Mouse (Mus musculus): ENCODE data around the gene Pno1.
A peak's percentile ranks its signal among the peaks of the same experiment; 100 is the strongest.

Gene Pno1

GRCm38 (mm10) chr11:17176638-17177037 lies 34.7 kb downstream of the Pno1 start:
- no peak for DNase-seq (ENCODE audit: low spot score)

- DNase-seq (ENCODE audit: low spot score), result no peak
These were observed 39.1 kb downstream of the Pno1 start for GRCm38 (mm10) chr11:17172300-17172699.

- DNase-seq (ENCODE audit: low spot score), result no peak
These were observed 40.2 kb downstream of the Pno1 start for GRCm38 (mm10) chr11:17170938-17171729.

GRCm38 (mm10) chr11:17169262-17169661 lies 42.1 kb downstream of the Pno1 start:
- DNase-seq (ENCODE audit: low spot score), result no peak

- no peak for DNase-seq (ENCODE audit: low spot score)
These were observed 44.7 kb downstream of the Pno1 start for GRCm38 (mm10) chr11:17166627-17167026.

GRCm38 (mm10) chr11:17163956-17164355 lies 47.4 kb downstream of the Pno1 start:
- DNase-seq (ENCODE audit: low spot score), result no peak

- peak; percentile 78 for DNase-seq (ENCODE audit: low spot score)
These were observed 51.1 kb downstream of the Pno1 start for GRCm38 (mm10) chr11:17160242-17160641.

- peak; percentile 48 for DNase-seq (ENCODE audit: low spot score)
These were observed 51.6 kb downstream of the Pno1 start for GRCm38 (mm10) chr11:17159738-17160241.

- peak; percentile 97 for DNase-seq (ENCODE audit: low spot score)
These were observed 52.3 kb downstream of the Pno1 start, which contains the start of gene Ppp3r1 for GRCm38 (mm10) chr11:17158858-17159737. TSS of gene Ppp3r1 (plus strand) at chr11:17159263.
